Mouse (Mus musculus): ENCODE measurements around the gene Thrb. TPM values are rescaled to one million over a fixed set of nuclear protein-coding genes. Genes with fewer than 3 reads are reported as not detected.
A peak's percentile ranks its signal among the peaks of the same experiment; 100 is the strongest.

Gene Thrb
- polyA plus RNA-seq, 1 experiment from 2014 or later: 0.32 TPM

DNA sequence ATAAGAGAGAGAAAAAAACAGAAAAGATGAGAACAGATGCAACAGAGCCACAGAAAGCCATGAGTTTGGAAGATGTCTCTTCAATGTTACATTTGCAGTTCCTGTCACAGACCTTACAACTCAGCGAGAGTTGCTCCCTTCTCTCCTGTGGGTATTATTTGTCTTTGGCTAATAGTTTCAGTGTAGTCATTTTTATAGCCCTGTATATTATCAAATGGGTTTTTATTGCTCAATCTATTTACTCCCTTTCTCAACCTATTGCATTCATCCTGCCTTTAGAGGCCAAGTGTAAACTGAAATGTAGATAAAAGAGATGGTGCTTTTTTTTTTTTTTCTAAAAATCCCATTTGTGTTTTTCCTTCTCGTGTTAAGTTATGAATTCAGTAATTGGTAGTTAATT lies 82.2 kb downstream of the Thrb start:
- H3K4me2 ChIP-seq (ENCODE audit: low read depth, low read length, severe bottlenecking): no peak overlapping the region
- no peaks in the 10 kb centered on the region for H3K9me3 ChIP-seq (ENCODE audit: control insufficient read depth, low read length)
- 87% methylated on average over 2 of the region's 2 CpGs for WGBS
- no peaks in the 10 kb centered on the region for H3K4me1 ChIP-seq (replicated peaks; ENCODE audit: control insufficient read depth, insufficient read depth, low read length)
- no peak overlapping the region for H3K27ac ChIP-seq (ENCODE audit: low read depth, low read length)
- DNase-seq (ENCODE audit: low spot score) (no peak), ATAC-seq (replicated peaks; ENCODE audit: low FRiP score) (no peak)
- no peak overlapping the region for H3K9ac ChIP-seq (ENCODE audit: low read length)
- H3K4me3 ChIP-seq (ENCODE audit: low read depth, low read length): no peak overlapping the region
- H3K27me3 ChIP-seq (ENCODE audit: control insufficient read depth, insufficient read depth, low read length): no peaks in the 10 kb centered on the region
- H3K36me3 ChIP-seq (ENCODE audit: control insufficient read depth, insufficient read depth, low read length): no peaks in the 10 kb centered on the region

DNA sequence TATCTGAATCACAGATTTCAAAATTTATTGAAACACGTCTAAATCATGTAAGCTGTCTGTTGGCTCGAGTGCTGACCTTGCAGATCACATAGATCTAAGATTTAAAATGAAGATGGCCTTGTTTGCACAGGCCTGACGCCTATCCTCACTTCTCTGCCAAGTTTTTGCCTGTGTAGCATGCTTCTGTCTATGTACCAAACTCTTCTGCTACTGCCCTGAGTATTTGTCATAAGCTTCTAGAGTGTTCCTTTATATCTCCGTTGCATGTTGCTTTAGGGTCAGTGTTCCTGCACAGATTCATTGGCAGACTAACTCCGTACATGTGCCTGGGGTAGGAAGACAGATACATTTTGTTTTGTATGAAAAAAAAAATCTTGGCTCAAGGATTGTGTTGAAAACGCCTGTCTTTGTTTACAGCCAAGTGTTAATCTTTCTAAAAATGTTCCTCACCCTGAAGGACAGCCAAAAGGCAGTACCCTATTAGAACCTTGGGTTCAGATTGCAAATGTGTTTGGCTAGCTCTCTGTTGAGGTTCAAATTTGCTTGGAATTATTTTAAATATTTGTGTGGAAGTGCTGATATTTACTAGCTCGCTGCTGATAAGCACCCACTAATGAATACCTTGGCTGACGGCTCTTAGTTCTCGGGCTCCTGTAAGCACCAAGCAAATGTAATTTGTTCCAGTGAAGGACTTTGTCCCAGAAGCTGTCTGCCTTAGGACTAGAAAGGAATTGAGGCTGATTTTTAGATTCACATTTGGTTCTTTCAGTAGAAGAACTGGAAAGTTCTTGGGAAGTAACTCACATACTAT lies 83.0 kb downstream of the Thrb start:
- 76% methylated on average over 9 of the region's 9 CpGs for WGBS

DNA sequence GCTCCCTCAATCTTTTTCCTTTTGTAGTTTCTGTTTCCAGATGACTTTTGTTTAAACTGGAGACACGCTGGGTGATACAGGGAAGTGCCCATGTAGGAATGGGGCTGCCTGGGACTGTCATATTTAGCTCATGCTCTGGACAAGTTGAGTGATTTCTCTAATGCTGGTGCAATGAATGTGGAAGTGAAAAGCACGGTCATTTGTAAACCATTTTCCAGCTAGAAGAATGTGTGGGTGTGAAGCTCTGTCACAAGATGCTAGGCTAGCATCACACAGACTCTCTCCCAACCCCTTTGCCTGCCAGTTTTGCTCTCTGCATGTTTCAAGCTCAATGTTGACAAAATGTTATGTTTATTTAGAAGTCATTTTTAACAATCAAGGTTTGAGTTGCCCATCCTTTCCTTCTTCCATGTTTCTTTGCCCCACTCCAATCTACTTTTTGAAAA lies 83.7 kb downstream of the Thrb start:
- no peak for DNase-seq (ENCODE audit: low spot score)
- Histone ChIP-seq H3K27ac (ENCODE audit: low read depth, low read length) (no peak overlapping the region), H3K4me3 (ENCODE audit: low read depth, low read length) (no peak overlapping the region), H3K9me3 (ENCODE audit: control insufficient read depth, low read length) (no peaks in the 10 kb centered on the region), H3K9ac (ENCODE audit: low read length) (no peak overlapping the region), H3K27me3 (ENCODE audit: control insufficient read depth, insufficient read depth, low read length) (no peaks in the 10 kb centered on the region), H3K4me1 (replicated peaks; ENCODE audit: control insufficient read depth, insufficient read depth, low read length) (no peaks in the 10 kb centered on the region), H3K36me3 (ENCODE audit: control insufficient read depth, insufficient read depth, low read length) (no peaks in the 10 kb centered on the region), H3K4me2 (ENCODE audit: low read depth, low read length, severe bottlenecking) (no peak overlapping the region)
- no peak for ATAC-seq (replicated peaks; ENCODE audit: low FRiP score)
- WGBS: 79% methylated on average over 2 of the region's 2 CpGs

More for the DNA sequence above, 83.0 kb downstream of the Thrb start:
- Histone ChIP-seq H3K4me1 (replicated peaks; ENCODE audit: control insufficient read depth, insufficient read depth, low read length) (no peaks in the 10 kb centered on the region), H3K36me3 (ENCODE audit: control insufficient read depth, insufficient read depth, low read length) (no peaks in the 10 kb centered on the region), H3K9ac (ENCODE audit: low read length) (no peak overlapping the region), H3K27ac (ENCODE audit: low read depth, low read length) (no peak overlapping the region), H3K27me3 (ENCODE audit: control insufficient read depth, insufficient read depth, low read length) (no peaks in the 10 kb centered on the region), H3K4me2 (ENCODE audit: low read depth, low read length, severe bottlenecking) (no peak overlapping the region), H3K9me3 (ENCODE audit: control insufficient read depth, low read length) (no peaks in the 10 kb centered on the region), H3K4me3 (ENCODE audit: low read depth, low read length) (no peak overlapping the region)
- no peak for ATAC-seq (replicated peaks; ENCODE audit: low FRiP score)
- no peak for DNase-seq (ENCODE audit: low spot score)

DNA sequence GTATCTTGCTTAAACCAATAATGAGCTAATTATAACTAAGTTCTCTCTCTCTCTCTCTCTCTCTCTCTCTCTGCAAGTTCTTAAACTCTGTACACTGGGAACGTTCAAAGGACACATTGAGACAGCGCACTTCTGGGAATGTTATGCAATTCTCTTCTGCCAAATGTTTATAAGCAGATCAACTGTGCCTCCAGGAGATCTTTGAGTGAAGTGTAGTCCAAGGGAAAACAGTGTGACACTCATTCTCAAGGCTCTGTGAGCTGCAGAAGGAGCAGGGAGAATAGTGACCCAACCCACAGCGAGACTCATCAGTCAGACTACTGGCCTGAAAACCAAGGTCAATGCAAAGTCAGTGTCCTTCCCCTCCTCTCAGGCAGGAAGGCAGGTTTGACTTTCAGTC lies 87.9 kb downstream of the Thrb start:
- Histone ChIP-seq H3K9me3 (ENCODE audit: control insufficient read depth, low read length) (no peaks in the 10 kb centered on the region), H3K9ac (ENCODE audit: low read length) (no peak overlapping the region), H3K4me1 (replicated peaks; ENCODE audit: control insufficient read depth, insufficient read depth, low read length) (no peaks in the 10 kb centered on the region), H3K27me3 (ENCODE audit: control insufficient read depth, insufficient read depth, low read length) (no peaks in the 10 kb centered on the region), H3K36me3 (ENCODE audit: control insufficient read depth, insufficient read depth, low read length) (no peaks in the 10 kb centered on the region), H3K4me3 (ENCODE audit: low read depth, low read length) (no peak overlapping the region), H3K4me2 (ENCODE audit: low read depth, low read length, severe bottlenecking) (no peak overlapping the region), H3K27ac (ENCODE audit: low read depth, low read length) (no peak overlapping the region)
- no peak for DNase-seq (ENCODE audit: low spot score)
- 72% methylated on average over 3 of the region's 3 CpGs for WGBS
- no peak for ATAC-seq (replicated peaks; ENCODE audit: low FRiP score)

DNA sequence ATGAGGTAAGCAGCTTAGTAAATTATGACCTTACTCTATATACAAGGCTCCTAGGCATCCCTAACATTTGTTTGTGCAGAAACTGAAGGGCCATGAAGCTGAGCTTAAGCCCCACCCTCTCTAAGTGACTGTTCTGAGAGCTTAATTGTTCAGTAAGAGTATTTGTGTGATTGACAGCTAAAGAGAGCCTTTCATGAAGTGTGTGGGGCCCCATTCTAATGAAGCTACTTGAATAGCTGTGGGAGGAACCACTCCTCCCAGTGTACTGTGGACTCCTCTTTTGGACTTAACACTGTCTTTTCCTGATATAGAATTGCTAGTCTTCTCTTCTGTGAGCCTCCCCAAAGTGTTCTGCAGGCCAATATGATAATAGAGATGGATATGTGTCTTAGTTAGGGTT lies 88.9 kb downstream of the Thrb start:
- peak; percentile 90 for ATAC-seq (replicated peaks; ENCODE audit: low FRiP score)
- DNase-seq (ENCODE audit: low spot score): no peak
- no peak overlapping the region for H3K9ac ChIP-seq (ENCODE audit: low read length)

DNA sequence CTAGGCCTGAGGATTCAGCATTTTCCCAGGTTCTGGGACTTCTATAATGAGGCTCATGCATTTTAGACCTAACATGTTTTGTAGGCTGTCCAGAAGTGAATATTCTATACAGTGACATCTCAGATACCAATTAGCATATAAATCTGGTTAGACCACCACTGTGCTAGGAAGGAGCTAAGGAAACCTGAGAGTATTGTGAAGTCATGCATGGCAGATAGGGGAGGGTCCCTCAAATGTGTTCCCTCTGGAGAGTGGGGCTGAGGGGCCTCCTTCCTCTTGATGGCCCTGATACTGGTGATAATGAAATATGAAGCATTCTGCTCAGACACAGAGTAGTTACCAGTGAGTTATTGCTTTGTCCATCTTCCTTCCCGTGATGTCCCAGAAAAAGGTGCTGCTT lies 91.8 kb downstream of the Thrb start:
- ATAC-seq (replicated peaks; ENCODE audit: low FRiP score) (no peak), DNase-seq (ENCODE audit: low spot score) (no peak)
- no peaks in the 10 kb centered on the region for H3K9me3 ChIP-seq (ENCODE audit: control insufficient read depth, low read length)
- no peak overlapping the region for H3K9ac ChIP-seq (ENCODE audit: low read length)
- no peak overlapping the region for H3K27ac ChIP-seq (ENCODE audit: low read depth, low read length)
- H3K27me3 ChIP-seq (ENCODE audit: control insufficient read depth, insufficient read depth, low read length): no peaks in the 10 kb centered on the region
- H3K4me3 ChIP-seq (ENCODE audit: low read depth, low read length): no peak overlapping the region
- 89% methylated on average over 1 of the region's 1 CpGs for WGBS
- H3K4me1 ChIP-seq (replicated peaks; ENCODE audit: control insufficient read depth, insufficient read depth, low read length): no peaks in the 10 kb centered on the region
- no peak overlapping the region for H3K4me2 ChIP-seq (ENCODE audit: low read depth, low read length, severe bottlenecking)
- H3K36me3 ChIP-seq (ENCODE audit: control insufficient read depth, insufficient read depth, low read length): no peaks in the 10 kb centered on the region

More for the DNA sequence above, 88.9 kb downstream of the Thrb start:
- Histone ChIP-seq H3K4me3 (ENCODE audit: low read depth, low read length) (no peak overlapping the region), H3K27me3 (ENCODE audit: control insufficient read depth, insufficient read depth, low read length) (no peaks in the 10 kb centered on the region), H3K27ac (ENCODE audit: low read depth, low read length) (no peak overlapping the region), H3K36me3 (ENCODE audit: control insufficient read depth, insufficient read depth, low read length) (no peaks in the 10 kb centered on the region), H3K4me1 (replicated peaks; ENCODE audit: control insufficient read depth, insufficient read depth, low read length) (no peaks in the 10 kb centered on the region), H3K4me2 (ENCODE audit: low read depth, low read length, severe bottlenecking) (no peak overlapping the region), H3K9me3 (ENCODE audit: control insufficient read depth, low read length) (no peaks in the 10 kb centered on the region)

DNA sequence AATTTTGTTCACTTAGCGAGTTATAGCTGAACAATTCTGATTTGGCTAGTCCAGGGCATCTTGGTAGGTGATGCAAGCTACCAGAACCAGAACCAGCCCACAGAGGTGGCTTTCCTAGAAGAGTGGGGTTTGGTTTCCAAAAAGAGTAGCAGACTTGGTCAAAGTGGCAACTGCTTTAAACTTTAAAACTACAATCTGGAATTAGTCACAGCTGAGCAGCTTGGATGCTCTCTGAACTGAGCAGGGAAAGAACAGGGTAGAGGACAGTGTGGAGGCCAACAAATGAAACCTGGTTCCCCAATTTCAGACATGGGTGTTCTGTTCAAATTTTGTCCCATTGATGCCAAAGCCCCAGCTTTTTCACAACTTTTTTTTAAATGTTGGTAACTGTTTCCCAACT lies 93.4 kb downstream of the Thrb start:
- ATAC-seq (replicated peaks; ENCODE audit: low FRiP score) (no peak), DNase-seq (ENCODE audit: low spot score) (no peak)
- Histone ChIP-seq H3K4me2 (ENCODE audit: low read depth, low read length, severe bottlenecking) (no peak overlapping the region), H3K4me3 (ENCODE audit: low read depth, low read length) (no peak overlapping the region), H3K36me3 (ENCODE audit: control insufficient read depth, insufficient read depth, low read length) (no peaks in the 10 kb centered on the region), H3K27me3 (ENCODE audit: control insufficient read depth, insufficient read depth, low read length) (no peaks in the 10 kb centered on the region), H3K9me3 (ENCODE audit: control insufficient read depth, low read length) (no peaks in the 10 kb centered on the region), H3K4me1 (replicated peaks; ENCODE audit: control insufficient read depth, insufficient read depth, low read length) (no peaks in the 10 kb centered on the region), H3K9ac (ENCODE audit: low read length) (no peak overlapping the region), H3K27ac (ENCODE audit: low read depth, low read length) (no peak overlapping the region)
- WGBS: 74% methylated on average over 1 of the region's 1 CpGs

DNA sequence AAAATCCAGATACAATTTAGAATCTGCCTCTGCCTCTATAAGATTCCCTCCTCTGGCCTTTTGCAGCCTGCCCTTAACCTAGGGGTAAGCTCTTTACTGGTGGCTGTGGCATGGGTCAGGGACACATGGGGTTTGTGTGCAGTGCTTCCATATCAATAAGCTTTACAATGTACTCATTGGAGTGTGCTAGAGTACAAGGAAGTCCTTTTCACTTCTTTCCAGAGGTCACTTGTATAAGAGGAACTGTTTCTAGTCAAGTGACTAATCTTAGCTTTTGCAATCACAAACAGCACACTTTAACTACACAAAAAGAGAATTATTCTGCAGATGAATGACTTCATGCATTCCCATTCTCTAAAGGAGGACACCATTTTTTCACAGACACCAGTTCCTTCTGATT lies 96.7 kb downstream of the Thrb start:
- Histone ChIP-seq H3K9ac (ENCODE audit: low read length) (no peak overlapping the region), H3K4me1 (replicated peaks; ENCODE audit: control insufficient read depth, insufficient read depth, low read length) (no peaks in the 10 kb centered on the region), H3K9me3 (ENCODE audit: control insufficient read depth, low read length) (no peaks in the 10 kb centered on the region), H3K36me3 (ENCODE audit: control insufficient read depth, insufficient read depth, low read length) (no peaks in the 10 kb centered on the region), H3K27ac (ENCODE audit: low read depth, low read length) (no peak overlapping the region), H3K4me2 (ENCODE audit: low read depth, low read length, severe bottlenecking) (no peak overlapping the region), H3K4me3 (ENCODE audit: low read depth, low read length) (no peak overlapping the region), H3K27me3 (ENCODE audit: control insufficient read depth, insufficient read depth, low read length) (no peaks in the 10 kb centered on the region)
- ATAC-seq (replicated peaks; ENCODE audit: low FRiP score) (no peak), DNase-seq (ENCODE audit: low spot score) (no peak)

DNA sequence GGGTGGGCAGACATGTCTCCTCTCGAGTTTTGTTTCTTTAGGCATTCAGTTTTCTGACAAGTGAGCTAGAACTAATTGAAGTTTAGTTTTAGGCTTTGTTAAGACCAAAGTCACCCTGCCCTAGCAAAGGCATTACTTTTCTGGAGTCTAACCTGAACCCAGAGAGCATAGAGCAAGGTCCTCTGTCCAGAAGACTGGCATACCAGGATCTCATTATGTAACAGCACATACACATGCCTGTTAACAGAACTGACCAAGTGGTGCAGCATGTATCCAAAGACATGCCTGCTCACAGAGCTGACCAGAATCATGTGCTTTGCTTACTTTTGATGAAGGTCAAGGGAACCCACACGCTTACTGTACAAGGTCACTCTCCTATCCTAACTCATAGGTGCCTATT lies 107.9 kb downstream of the Thrb start:
- no peak overlapping the region for H3K27ac ChIP-seq (ENCODE audit: low read depth, low read length)
- H3K9me3 ChIP-seq (ENCODE audit: control insufficient read depth, low read length): no peaks in the 10 kb centered on the region
- ATAC-seq (replicated peaks; ENCODE audit: low FRiP score) (no peak), DNase-seq (ENCODE audit: low spot score) (no peak)
- no peaks in the 10 kb centered on the region for H3K27me3 ChIP-seq (ENCODE audit: control insufficient read depth, insufficient read depth, low read length)
- no peak overlapping the region for H3K4me3 ChIP-seq (ENCODE audit: low read depth, low read length)
- no peaks in the 10 kb centered on the region for H3K36me3 ChIP-seq (ENCODE audit: control insufficient read depth, insufficient read depth, low read length)
- no peak overlapping the region for H3K9ac ChIP-seq (ENCODE audit: low read length)
- 76% methylated on average over 2 of the region's 2 CpGs for WGBS
- H3K4me2 ChIP-seq (ENCODE audit: low read depth, low read length, severe bottlenecking): no peak overlapping the region
- H3K4me1 ChIP-seq (replicated peaks; ENCODE audit: control insufficient read depth, insufficient read depth, low read length): no peaks in the 10 kb centered on the region
